Mouse (Mus musculus) midbrain, postnatal 0 days (tissue): ENCODE measurements at regions not wholly inside any gene's neighbourhood (a gene's known extent, or its start where the extent isn't known, plus 50 kb on each side); places are given as distances from the start of the nearest gene placed in this dataset.
"Not testable (repeated sequence)": the region's sequence is repeated elsewhere in the genome, so short reads cannot be mapped to it uniquely, and the experiment has no call there.

ENCODE experiments used
- ATAC-seq: fragments of 200-750 bp; cut with Nextera tagmentation; 2 replicates; pipeline ENCODE4 v1.8.0; 2017; ENCODE audit warnings: moderate number of reproducible peaks, mild to moderate bottlenecking, moderate TSS enrichment, moderate library complexity; ENCODE audit not compliant: low FRiP score
- DNase-seq: peaks from one replicate; pipeline ENCODE4 v3.0.0-alpha.2; 2015; ENCODE audit warnings: low spot score
- H3K27ac ChIP-seq: fragments of 300-500 bp; sonication (generic); 2 replicates; pipeline ENCODE4 v1.5.1; 2014; ENCODE audit warnings: low read depth, mild to moderate bottlenecking, low read length, mixed read lengths
- H3K27me3 ChIP-seq: fragments of 300-500 bp; sonication (generic); 2 replicates; pipeline ENCODE4 v1.6.1; 2014; ENCODE audit warnings: low read length, control low read depth, mixed read lengths; ENCODE audit not compliant: insufficient read depth
- H3K36me3 ChIP-seq: fragments of 300-500 bp; sonication (generic); 2 replicates; pipeline ENCODE4 v1.6.1; 2014; ENCODE audit warnings: low read length, control low read depth, mixed read lengths; ENCODE audit not compliant: insufficient read depth
- H3K4me1 ChIP-seq: fragments of 300-500 bp; sonication (generic); 2 replicates; pipeline ENCODE4 v1.6.1; 2014; ENCODE audit warnings: mild to moderate bottlenecking, control low read depth, antibody characterized with exemption, low read length, mixed read lengths; ENCODE audit not compliant: insufficient read depth
- H3K4me2 ChIP-seq: fragments of 300-500 bp; sonication (generic); 2 replicates; pipeline ENCODE4 v1.6.1; 2014; ENCODE audit warnings: low read depth, mild to moderate bottlenecking, low read length, mixed read lengths; ENCODE audit not compliant: poor library complexity, severe bottlenecking
- H3K4me3 ChIP-seq: fragments of 300-500 bp; sonication (generic); 2 replicates; pipeline ENCODE4 v1.5.1; 2014; ENCODE audit warnings: low read depth, mild to moderate bottlenecking, low read length, moderate library complexity
- H3K9ac ChIP-seq: fragments of 300-500 bp; sonication (generic); replicated peaks from 2 replicates; pipeline ENCODE4 v1.6.1; 2014; ENCODE audit warnings: mild to moderate bottlenecking, low read length, moderate library complexity, mixed read lengths; ENCODE audit not compliant: poor library complexity, severe bottlenecking
- H3K9me3 ChIP-seq: fragments of 300-500 bp; sonication (generic); 2 replicates; pipeline ENCODE4 v1.6.1; 2016; ENCODE audit warnings: low read length, control low read depth
- CTCF ChIP-seq: IDR thresholded peaks from 2 replicates; pipeline ENCODE4 v1.5.1; 2016; ENCODE audit warnings: antibody characterized with exemption, mild to moderate bottlenecking
- WGBS: fragments of 180-500 bp; shearing (Covaris S2); extraction: QIAGEN DNeasy Blood & Tissue Kit; methylation state at CpG from one replicate; pipeline ENCODE4 v1.1.7; 2014; 5-methylcytosine and 5-hydroxymethylcytosine counted together

DNA sequence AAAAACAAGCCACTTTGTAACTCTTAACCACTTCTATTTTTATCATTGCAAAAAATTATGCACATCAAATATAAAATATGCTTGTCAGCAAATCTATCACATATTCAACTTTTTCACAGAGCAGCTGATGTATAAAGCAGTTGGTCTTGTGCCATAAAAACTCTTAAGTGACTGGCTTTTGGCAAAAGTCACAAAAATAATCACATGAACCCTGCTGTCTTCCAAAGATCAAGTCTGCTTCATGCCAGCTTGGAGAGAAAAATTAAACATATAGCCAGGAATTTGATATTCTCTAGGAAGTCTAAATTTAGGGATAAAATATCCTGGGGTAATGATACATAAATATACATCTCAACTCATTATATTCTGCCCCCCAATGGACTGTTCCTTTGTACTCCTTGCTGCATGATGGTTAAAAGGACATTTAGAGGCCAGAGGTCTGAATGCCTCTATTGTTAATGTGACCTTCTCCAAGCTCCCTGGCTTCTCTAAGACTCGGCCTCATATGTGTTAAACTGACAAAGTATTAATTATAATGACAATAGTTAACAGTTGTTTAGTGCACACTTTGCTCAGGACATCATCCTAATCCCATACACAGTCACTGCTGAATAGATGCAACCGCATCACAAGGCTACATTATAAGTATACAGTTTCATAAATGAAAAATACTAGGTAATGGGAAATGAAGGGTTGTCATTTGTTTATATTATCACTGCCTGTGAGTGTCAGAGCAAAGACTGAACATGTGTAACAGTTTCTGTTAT is 422.9 kb upstream of the Hs3st1 start:
- no peak for TF ChIP-seq CTCF
- no peak for DNase-seq
- Histone ChIP-seq H3K4me3 (no peak overlapping the region), H3K4me2 (no peak overlapping the region), H3K27ac (no peak overlapping the region), H3K4me1 (no peaks in the 10 kb centered on the region), H3K27me3 (no peaks in the 10 kb centered on the region), H3K9me3 (no peaks in the 10 kb centered on the region), H3K9ac (no peak overlapping the region), H3K36me3 (no peaks in the 10 kb centered on the region)
- WGBS: 39% methylated on average over 2 of the region's 2 CpGs
- no peak for ATAC-seq

DNA sequence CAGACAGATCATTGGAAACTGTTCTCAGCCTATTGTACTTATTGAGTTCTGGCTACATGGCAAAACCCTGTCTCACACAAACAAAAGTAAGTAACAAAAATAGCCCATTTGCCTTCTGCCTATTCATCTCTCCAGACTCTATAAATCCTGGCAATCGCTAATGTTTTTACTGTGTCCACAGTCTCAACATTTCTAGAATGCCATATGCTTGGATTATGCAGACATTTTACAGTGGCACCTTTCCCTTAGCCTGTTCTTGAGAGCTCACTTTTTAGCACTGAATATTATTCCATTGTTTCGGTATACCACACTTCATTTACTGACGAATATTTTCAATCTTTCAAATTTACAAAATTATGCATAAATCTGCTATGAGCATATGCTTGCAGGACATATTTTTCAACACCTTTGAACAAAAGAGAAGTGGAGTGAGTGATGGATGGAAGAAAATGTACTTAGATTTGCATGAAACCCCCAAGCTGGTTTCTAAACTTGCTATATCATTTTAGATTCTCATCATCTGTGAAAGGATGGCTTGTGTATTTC is 381.5 kb upstream of the Hs3st1 start:
- H3K4me1 ChIP-seq: no peaks in the 10 kb centered on the region
- H3K4me3 ChIP-seq: no peak overlapping the region
- H3K9ac ChIP-seq: no peak overlapping the region
- no peaks in the 10 kb centered on the region for H3K27me3 ChIP-seq
- no peak for TF ChIP-seq CTCF
- DNase-seq: no peak
- WGBS: 92% methylated on average over 3 of the region's 3 CpGs
- H3K9me3 ChIP-seq: no peaks in the 10 kb centered on the region
- no peak overlapping the region for H3K27ac ChIP-seq
- no peak overlapping the region for H3K4me2 ChIP-seq
- no peak for ATAC-seq
- no peaks in the 10 kb centered on the region for H3K36me3 ChIP-seq

DNA sequence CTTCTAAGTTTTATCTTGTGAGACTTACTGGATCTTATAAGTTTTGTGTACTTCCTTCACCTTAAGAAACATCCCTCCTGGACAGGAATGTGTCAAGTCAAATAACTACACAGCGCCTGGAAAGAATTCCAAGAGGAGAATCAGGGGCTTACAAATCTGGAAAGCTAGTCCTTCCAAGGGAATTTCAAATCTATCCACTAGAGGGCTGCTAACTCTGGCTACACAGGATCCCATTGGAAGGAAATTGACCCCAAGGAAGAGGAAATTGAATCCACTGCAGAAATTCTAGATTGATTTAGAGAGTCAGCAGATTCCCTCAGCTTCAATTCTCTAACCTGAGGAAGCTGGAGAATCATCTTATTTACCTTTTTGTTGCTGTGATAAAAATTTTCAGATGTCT is 369.1 kb upstream of the Hs3st1 start:
- H3K27me3 ChIP-seq: no peaks in the 10 kb centered on the region
- H3K36me3 ChIP-seq: no peaks in the 10 kb centered on the region
- no peaks in the 10 kb centered on the region for H3K4me1 ChIP-seq
- no peaks in the 10 kb centered on the region for H3K9me3 ChIP-seq
- 67% methylated on average over 1 of the region's 1 CpGs for WGBS
- no peak overlapping the region for H3K27ac ChIP-seq
- no peak overlapping the region for H3K9ac ChIP-seq
- peak; percentile 54 for TF ChIP-seq CTCF
- no peak overlapping the region for H3K4me3 ChIP-seq
- no peak overlapping the region for H3K4me2 ChIP-seq
- ATAC-seq: no peak
- DNase-seq: peak; percentile 9

DNA sequence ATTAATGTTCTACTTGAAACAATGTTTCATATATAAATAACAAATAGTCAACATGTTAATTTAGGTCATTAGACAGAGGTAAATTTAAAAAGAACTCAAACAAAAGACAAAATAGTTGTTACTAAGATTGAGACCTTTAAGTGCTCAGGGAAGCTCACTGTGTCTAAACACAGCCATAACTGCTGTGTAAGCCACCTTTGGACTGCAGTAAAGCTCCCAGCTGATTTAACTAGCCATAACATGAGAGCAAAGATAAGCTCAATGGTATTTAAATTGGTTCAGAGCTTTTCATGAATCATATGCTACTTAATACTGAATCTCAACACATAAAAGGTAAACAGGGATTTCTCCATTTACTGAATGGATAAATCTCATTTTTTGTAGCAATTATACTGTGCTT is 361.6 kb upstream of the Hs3st1 start:
- Histone ChIP-seq H3K4me2 (no peak overlapping the region), H3K4me1 (no peaks in the 10 kb centered on the region), H3K4me3 (no peak overlapping the region), H3K9me3 (no peaks in the 10 kb centered on the region), H3K9ac (no peak overlapping the region), H3K27ac (no peak overlapping the region), H3K27me3 (no peaks in the 10 kb centered on the region), H3K36me3 (no peaks in the 10 kb centered on the region)
- no peak for TF ChIP-seq CTCF
- DNase-seq (no peak), ATAC-seq (no peak)

DNA sequence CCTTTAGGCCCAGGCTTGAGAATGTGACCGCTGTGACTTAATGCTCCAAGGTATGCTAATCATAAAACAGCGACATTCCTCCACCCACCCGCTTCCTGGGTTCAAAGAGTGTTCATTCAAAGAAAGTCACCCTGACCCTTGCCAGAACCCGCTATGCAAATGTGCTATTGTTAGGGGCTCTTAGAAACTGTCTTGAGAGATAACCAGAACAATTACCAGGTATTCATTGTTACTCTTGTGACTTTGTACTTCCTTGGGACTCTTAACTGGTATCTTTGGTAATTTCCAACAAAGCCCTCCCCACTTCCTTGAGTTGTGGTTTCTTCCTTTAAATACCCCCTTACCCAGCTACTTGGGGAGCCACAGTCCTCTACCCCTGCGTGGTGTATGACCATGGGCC is 334.3 kb upstream of the Hs3st1 start:
- not testable (repeated sequence) for H3K36me3 ChIP-seq, H3K9me3 ChIP-seq, H3K4me2 ChIP-seq, H3K27me3 ChIP-seq, H3K9ac ChIP-seq, H3K4me3 ChIP-seq, H3K27ac ChIP-seq, ATAC-seq, H3K4me1 ChIP-seq, DNase-seq
- 92% methylated on average over 5 of the region's 5 CpGs for WGBS

DNA sequence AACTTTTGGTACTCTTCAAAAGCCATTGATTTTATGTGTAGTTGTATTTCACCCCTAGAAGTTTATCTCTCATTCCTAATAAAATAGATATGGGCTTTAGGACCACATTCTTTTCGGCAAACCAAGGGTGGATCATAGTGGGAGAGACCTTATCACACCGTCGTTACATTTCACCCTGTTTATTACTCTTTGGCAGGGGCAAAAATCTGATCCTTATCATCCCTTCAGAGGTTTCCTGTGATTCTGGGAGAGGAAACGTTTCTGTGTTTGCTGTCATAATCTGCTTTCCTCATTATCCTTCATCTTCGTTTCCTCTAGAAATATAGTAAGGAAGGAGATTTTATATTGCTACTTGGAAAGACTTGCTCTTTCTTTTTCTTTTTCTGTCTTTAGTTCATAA is 290.0 kb upstream of the Hs3st1 start:
- no peaks in the 10 kb centered on the region for H3K9me3 ChIP-seq
- no peak overlapping the region for H3K4me3 ChIP-seq
- no peaks in the 10 kb centered on the region for H3K27me3 ChIP-seq
- ATAC-seq (no peak), DNase-seq (no peak)
- no peaks in the 10 kb centered on the region for H3K36me3 ChIP-seq
- H3K4me2 ChIP-seq: no peak overlapping the region
- TF ChIP-seq CTCF: no peak
- H3K27ac ChIP-seq: no peak overlapping the region
- WGBS: 75% methylated on average over 5 of the region's 5 CpGs
- no peaks in the 10 kb centered on the region for H3K4me1 ChIP-seq
- no peak overlapping the region for H3K9ac ChIP-seq
